Mouse (Mus musculus): ENCODE measurements at regions not wholly inside any gene's neighbourhood (a gene's known extent, or its start where the extent isn't known, plus 50 kb on each side); places are given as distances from the start of the nearest gene placed in this dataset.
"Not testable (repeated sequence)": the region's sequence is repeated elsewhere in the genome, so short reads cannot be mapped to it uniquely, and the experiment has no call there.

DNA sequence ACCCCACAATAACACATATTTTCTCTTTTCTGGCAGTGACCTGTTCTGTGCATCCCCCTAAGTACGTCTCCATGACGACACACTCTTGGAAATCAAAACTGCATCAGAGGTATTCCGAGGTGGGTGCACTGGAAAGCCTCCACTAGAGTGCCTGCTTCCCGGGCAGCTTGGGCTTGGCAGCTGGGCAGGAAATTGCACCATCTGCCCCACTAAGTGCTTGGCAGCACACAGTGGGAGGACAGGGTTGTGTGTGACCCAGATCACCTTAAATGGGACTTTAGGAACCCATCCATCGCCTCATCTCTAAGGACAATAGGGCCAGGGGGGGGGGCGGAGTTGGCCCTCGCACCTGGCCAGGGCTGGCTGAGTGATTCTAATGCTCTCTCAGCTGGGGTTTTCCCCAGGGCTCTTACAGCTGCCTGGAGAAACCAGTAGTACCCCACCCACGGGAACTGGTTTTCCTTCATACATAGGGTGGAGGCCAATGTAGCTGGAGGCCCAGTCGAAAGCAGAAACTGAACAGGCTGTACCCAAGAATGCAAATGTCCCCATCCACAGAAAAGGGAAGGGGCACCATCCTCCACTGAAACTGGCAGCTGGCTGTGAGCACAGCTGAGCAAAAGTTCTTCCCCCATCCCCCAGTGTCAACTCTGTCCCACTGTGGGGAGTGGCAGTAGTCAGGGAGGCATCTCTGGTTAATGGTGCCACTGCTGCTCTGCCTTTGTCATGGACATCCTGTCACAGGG is 75.7 kb downstream of the Cryaa start:
- Histone ChIP-seq H3K4me2 (replicated peaks) (no peak overlapping the region), H3K4me3 (no peak overlapping the region), H3K27ac (replicated peaks) (no peak overlapping the region), H3K9me3 (no peaks in the 10 kb centered on the region), H3K36me3 (no peaks in the 10 kb centered on the region), H3K9ac (replicated peaks) (no peak overlapping the region), H3K27me3 (no peaks in the 10 kb centered on the region), H3K4me1 (no peaks in the 10 kb centered on the region)
- WGBS: 73% methylated on average over 9 of the region's 9 CpGs
- ATAC-seq (ENCODE audit: low FRiP score, low read depth): no peak

DNA sequence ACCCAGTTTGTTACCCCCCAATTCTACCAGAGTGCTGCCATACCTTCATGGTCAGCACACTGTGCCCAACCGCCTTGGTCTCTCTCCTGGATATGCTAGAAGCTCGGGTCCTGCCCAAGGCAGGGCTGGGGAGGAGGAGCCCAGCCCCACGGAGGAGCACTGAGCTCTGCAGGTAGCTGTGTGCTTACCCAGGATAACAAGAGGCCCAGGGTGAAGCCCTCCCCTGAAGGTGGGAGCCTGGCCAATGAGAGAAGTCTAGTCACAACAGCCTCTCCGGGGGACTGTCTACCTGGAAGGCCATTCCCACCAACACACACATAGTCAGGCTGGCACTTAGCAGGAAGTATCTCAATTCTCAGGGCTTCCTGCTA is 76.2 kb downstream of the Cryaa start:
- H3K9me3 ChIP-seq: no peaks in the 10 kb centered on the region
- ATAC-seq (ENCODE audit: low FRiP score, low read depth): no peak
- no peaks in the 10 kb centered on the region for H3K4me1 ChIP-seq
- H3K9ac ChIP-seq (replicated peaks): no peak overlapping the region
- no peak overlapping the region for H3K4me3 ChIP-seq
- H3K4me2 ChIP-seq (replicated peaks): no peak overlapping the region
- no peaks in the 10 kb centered on the region for H3K27me3 ChIP-seq
- 50% methylated on average over 4 of the region's 4 CpGs for WGBS
- no peaks in the 10 kb centered on the region for H3K36me3 ChIP-seq
- H3K27ac ChIP-seq (replicated peaks): no peak overlapping the region

DNA sequence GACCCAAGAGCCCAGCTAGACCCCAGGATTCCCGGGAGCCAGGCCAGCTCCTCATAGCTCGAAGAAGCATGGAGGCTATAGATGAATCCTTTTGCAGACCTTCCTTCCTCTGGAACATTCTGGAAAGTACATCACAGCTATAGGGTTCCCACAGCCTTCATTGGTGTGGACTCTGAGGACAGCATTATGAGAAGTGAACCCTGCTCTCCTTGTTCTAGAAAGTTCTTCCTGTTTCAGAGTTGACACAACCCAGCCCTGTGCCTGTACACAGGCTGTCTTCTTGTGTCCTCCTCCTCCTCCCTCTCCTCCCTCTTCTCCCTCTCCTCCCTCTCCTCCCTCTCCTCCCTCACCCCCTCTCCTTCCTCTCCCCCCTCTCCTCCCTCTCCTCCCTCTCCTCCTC is 82.9 kb downstream of the Cryaa start:
- no peaks in the 10 kb centered on the region for H3K9me3 ChIP-seq
- no peaks in the 10 kb centered on the region for H3K36me3 ChIP-seq
- no peak overlapping the region for H3K9ac ChIP-seq (replicated peaks)
- H3K27me3 ChIP-seq: no peaks in the 10 kb centered on the region; the same call in 1 of the 2 replicates
- H3K27ac ChIP-seq (replicated peaks): no peak overlapping the region
- WGBS: 88% methylated on average over 2 of the region's 2 CpGs
- ATAC-seq (ENCODE audit: low FRiP score, low read depth): no peak
- H3K4me2 ChIP-seq (replicated peaks): no peak overlapping the region
- no peaks in the 10 kb centered on the region for H3K4me1 ChIP-seq
- no peak overlapping the region for H3K4me3 ChIP-seq

DNA sequence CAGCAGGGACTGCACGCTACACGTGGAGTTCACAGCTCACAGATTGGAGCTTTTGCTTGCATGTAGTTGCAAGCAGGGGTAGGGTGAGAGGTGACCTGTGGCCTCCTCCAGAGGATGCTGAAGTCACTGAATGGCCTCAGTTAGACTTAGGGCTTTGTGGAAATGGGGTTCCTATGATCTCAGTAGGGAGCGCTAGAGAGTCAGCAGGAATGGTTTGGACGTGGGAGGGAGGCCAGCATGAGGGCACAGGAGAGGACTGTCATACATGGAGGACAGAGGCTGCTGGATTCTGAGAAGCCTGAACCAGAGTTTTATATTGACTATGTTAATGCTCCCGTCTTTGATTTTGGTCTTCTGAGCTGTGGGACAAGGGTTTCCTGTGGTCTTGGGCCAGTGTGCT is 85.5 kb downstream of the Cryaa start:
- Histone ChIP-seq H3K4me3 (no peak overlapping the region), H3K27me3 (peaks cover 5% of the 10 kb centered on the region; the same call in 1 of the 2 replicates)

DNA sequence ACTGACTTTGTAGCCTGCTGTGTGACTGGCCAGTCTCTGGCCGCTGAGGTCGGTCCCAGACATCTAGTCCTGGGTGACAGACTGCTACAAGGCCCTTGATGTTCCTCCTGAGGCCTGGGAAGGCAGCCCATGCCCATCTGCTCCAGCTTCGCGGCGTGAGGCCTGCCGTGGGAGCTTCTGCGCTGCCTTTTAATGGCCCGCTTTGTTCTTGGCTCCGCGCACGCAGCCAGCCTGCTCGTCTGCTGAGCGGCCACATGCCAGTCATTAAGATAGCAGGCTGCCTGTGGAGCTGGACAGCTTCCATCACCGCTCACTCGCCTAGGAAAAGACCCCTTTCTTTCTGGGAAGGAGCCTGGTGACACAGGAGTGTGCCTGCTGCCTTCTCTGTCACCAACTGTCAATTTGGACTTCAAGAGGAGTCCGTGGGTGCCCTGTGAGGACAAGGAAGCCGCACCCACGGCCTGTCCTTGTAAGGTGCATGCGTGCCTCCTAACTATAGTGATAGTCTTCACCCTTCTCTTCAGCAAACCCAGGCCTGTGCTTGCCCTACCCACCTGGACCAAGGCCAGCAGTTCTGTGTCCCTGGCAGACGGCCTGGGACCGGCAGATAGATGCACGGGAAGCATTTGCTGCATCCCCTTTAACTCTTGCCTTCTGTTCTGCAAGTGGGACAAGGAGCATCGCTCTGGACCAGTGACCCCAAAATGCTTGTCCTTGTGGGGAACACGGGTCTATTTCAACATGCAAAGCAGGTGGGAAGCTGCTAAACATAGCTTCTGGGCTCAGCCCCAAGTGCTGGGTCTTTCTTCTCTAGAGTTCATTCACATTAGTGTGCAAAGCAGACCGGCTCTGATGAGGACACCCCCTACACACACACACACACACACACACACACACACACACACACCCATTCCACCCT is 88.6 kb downstream of the Sik1 start:
- no peak overlapping the region for H3K4me3 ChIP-seq
- peak; percentile 79 for ATAC-seq (ENCODE audit: low FRiP score, low read depth)
- no peaks in the 10 kb centered on the region for H3K36me3 ChIP-seq
- 34% methylated on average over 25 of the region's 25 CpGs for WGBS
- H3K4me1 ChIP-seq: peaks cover 13% of the 10 kb centered on the region
- H3K27me3 ChIP-seq: peaks cover 5% of the 10 kb centered on the region; the same call in 1 of the 2 replicates
- 0 out of 2 replicates have a peak overlapping the region, but pooled peaks have one; percentile 16 for H3K9ac ChIP-seq (replicated peaks)
- peaks cover 4% of the 10 kb centered on the region; the same call in 1 of the 2 replicates for H3K9me3 ChIP-seq
- peak overlapping the region; percentile 84 for H3K27ac ChIP-seq (replicated peaks)
- H3K4me2 ChIP-seq (replicated peaks): no peak overlapping the region

More for the DNA sequence above, 85.5 kb downstream of the Cryaa start:
- Histone ChIP-seq H3K4me2 (replicated peaks) (no peak overlapping the region), H3K9ac (replicated peaks) (no peak overlapping the region), H3K4me1 (peaks cover 13% of the 10 kb centered on the region), H3K9me3 (no peaks in the 10 kb centered on the region), H3K27ac (replicated peaks) (no peak overlapping the region), H3K36me3 (no peaks in the 10 kb centered on the region)
- no peak for ATAC-seq (ENCODE audit: low FRiP score, low read depth)
- 51% methylated on average over 5 of the region's 5 CpGs for WGBS

DNA sequence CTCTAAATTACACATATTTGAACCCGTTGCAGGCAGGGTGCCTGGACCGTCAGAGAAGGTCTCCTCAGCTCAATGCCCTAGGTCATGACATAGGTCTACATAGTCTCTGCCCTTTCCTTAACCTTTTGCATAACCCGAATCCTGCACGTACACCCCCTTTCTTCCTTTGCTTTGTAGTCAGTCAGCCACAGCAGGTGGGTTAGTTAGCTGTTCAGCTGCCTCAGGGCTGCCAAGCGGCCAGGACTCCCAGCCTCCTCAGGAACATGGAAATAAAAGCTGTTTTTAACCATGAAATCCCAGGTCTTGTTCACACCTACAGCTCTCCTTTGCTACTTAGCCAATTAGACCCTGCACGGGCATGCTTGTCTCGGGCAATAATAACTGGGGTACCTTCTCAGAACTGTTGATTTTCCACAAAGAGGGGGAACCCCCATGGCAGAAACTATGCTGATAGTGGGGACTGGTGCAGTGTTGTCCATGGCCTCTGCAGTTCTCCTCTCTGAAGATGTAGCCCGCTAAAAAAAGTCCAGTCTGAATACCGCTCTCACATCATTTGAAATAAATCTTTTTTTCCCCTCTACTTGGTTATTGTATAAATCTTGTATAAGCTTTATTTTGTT is 83.3 kb downstream of the Sik1 start:
- H3K9me3 ChIP-seq: peaks cover 4% of the 10 kb centered on the region; the same call in 1 of the 2 replicates
- peaks cover 5% of the 10 kb centered on the region; the same call in 1 of the 2 replicates for H3K27me3 ChIP-seq
- peaks cover 11% of the 10 kb centered on the region for H3K4me1 ChIP-seq
- WGBS: 57% methylated on average over 9 of the region's 9 CpGs
- H3K4me3 ChIP-seq: no peak overlapping the region
- no peak for ATAC-seq (ENCODE audit: low FRiP score, low read depth)
- no peak overlapping the region for H3K9ac ChIP-seq (replicated peaks)
- no peak overlapping the region for H3K27ac ChIP-seq (replicated peaks)
- H3K4me2 ChIP-seq (replicated peaks): no peak overlapping the region
- no peaks in the 10 kb centered on the region for H3K36me3 ChIP-seq

DNA sequence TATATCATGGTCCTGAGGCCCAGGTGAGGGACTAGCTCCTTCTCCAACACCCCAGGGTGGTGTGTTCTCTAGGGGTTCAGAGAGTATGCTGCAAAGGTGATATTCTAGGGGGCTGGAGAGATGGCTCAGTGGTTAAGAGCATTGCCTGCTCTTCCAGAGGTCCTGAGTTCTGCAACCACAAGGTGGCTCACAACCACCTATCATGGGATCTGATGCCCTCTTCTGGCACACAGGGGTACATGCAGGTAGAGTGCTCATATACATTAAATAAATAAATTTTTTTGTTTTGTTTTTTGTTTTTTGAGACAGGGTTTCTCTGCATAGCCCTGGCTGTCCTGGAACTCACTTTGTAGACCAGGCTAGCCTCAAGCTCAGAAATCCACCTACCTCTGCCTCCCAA is 81.7 kb downstream of the Sik1 start:
- not testable (repeated sequence) for ATAC-seq (ENCODE audit: low FRiP score, low read depth); H3K27ac ChIP-seq (replicated peaks); H3K4me2 ChIP-seq (replicated peaks); H3K9me3 ChIP-seq; H3K9ac ChIP-seq (replicated peaks); H3K4me3 ChIP-seq; H3K27me3 ChIP-seq; H3K36me3 ChIP-seq
- H3K4me1 ChIP-seq: peaks cover 13% of the 10 kb centered on the region

DNA sequence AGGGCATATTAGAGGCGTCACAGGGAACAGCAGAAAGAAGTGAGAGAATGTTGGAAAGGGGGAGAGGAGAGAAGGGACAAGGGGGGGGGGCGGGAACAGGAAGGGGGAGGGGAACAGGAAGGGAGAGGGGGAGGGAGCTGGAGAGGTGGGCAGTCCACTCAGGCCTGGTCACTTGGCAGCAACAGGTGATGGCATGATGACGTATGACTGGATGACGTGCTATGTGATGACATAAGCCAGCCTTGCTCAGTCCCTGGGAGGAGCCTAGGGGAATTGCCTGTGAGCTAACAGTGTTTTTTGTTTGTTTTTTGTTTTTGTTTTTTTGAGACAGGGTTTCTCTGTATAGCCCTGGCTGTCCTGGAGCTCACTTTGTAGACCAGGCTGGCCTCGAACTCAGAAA is 80.6 kb downstream of the Sik1 start:
- no peak overlapping the region for H3K4me3 ChIP-seq
- no peak overlapping the region for H3K4me2 ChIP-seq (replicated peaks)
- ATAC-seq (ENCODE audit: low FRiP score, low read depth): no peak
- 91% methylated on average over 5 of the region's 5 CpGs for WGBS
- H3K27ac ChIP-seq (replicated peaks): no peak overlapping the region
- no peaks in the 10 kb centered on the region; the same call in 1 of the 2 replicates for H3K27me3 ChIP-seq
- H3K9ac ChIP-seq (replicated peaks): no peak overlapping the region
- H3K9me3 ChIP-seq: peaks cover 4% of the 10 kb centered on the region; the same call in 1 of the 2 replicates
- no peaks in the 10 kb centered on the region for H3K36me3 ChIP-seq
- H3K4me1 ChIP-seq: peaks cover 13% of the 10 kb centered on the region

DNA sequence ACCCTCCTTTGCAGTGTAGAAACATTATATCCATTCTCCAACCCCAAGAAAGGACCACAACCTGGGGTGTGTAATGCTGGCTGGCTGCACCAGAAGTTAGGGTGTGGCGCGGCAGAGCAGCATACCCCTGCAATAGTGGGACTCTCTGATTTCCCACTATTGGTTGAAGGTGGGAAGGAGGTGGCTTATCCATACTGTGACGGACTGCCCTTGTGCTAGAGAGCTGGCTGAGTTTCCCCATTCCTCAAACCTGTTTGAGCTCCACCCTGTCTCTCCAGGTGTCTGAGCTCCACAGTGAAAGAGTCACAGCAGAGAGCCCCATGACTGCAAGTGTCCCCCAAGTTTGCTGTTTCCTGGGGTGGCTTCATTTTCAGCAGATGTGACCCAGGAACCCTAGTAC is 79.6 kb downstream of the Sik1 start:
- Histone ChIP-seq H3K27ac (replicated peaks) (no peak overlapping the region), H3K4me3 (no peak overlapping the region), H3K36me3 (no peaks in the 10 kb centered on the region), H3K27me3 (no peaks in the 10 kb centered on the region; the same call in 1 of the 2 replicates), H3K4me1 (peaks cover 13% of the 10 kb centered on the region), H3K9me3 (no peaks in the 10 kb centered on the region), H3K4me2 (replicated peaks) (no peak overlapping the region), H3K9ac (replicated peaks) (no peak overlapping the region)
- 89% methylated on average over 3 of the region's 3 CpGs for WGBS
- no peak for ATAC-seq (ENCODE audit: low FRiP score, low read depth)

DNA sequence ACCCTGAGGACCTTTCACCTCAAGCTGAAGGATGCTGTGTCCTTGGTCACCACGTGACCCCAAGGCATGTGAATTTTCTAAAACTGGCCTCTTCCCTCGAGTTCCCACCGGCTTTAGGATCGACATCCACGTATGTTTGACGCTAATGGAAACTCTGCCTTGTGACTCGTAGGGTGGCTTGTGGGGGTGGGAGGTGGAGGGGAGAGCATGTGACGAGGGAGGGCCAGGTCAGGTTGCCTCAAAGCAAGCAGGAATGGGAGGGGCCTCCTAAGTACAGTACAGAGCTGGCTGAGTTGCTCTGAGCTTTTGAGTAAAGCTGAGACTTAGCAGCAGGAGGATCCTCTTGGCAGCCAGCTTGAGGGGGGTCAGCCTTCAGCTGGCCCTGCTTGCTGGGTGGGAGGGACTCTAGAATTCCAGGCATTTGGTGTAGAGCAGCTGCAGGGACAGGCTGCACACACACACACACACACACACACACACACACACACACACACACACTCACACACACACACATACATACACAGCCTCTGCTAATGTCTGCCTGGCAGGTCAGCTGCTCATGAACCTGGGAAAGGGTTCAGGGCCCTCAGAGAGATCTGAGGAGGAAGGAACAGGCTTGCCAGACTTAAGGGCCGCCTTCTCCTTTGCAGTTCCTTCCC is 78.5 kb downstream of the Sik1 start:
- Histone ChIP-seq H3K4me1 (peaks cover 13% of the 10 kb centered on the region), H3K9me3 (no peaks in the 10 kb centered on the region), H3K27me3 (no peaks in the 10 kb centered on the region; the same call in 1 of the 2 replicates), H3K36me3 (no peaks in the 10 kb centered on the region), H3K27ac (replicated peaks) (peak overlapping the region; percentile 25; the same call in 1 of the 2 replicates), H3K9ac (replicated peaks) (no peak overlapping the region), H3K4me2 (replicated peaks) (no peak overlapping the region), H3K4me3 (no peak overlapping the region)
- 58% methylated on average over 9 of the region's 9 CpGs for WGBS
- ATAC-seq (ENCODE audit: low FRiP score, low read depth): no peak

DNA sequence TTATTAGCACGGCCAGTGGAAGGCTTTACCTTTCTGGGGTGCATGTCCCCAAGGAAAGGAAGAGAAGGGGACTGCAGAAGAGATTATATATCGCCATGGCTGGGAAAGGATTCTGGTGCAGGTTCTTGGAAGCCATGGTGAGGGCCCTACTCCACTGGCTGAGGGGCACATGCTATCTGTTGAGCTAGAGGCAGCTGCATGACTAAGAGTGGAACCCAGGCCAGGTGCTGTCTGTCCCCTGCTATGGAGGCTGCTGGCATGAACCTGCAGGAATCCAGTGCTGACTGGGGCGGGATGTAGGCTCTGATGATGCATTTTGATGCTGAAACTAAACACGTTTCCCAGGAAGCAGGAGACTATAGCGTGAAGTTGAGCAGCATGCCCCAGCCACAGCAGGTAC is 77.9 kb downstream of the Sik1 start:
- ATAC-seq (ENCODE audit: low FRiP score, low read depth): no peak
- H3K9ac ChIP-seq (replicated peaks): no peak overlapping the region
- no peak overlapping the region for H3K4me2 ChIP-seq (replicated peaks)
- no peaks in the 10 kb centered on the region; the same call in 1 of the 2 replicates for H3K27me3 ChIP-seq
- H3K36me3 ChIP-seq: no peaks in the 10 kb centered on the region
- WGBS: 70% methylated on average over 5 of the region's 5 CpGs
- 0 out of 2 replicates have a peak overlapping the region, but pooled peaks have one; percentile 25 for H3K27ac ChIP-seq (replicated peaks)
- no peaks in the 10 kb centered on the region for H3K9me3 ChIP-seq
- H3K4me3 ChIP-seq: no peak overlapping the region
- H3K4me1 ChIP-seq: peaks cover 13% of the 10 kb centered on the region

Data from midbrain, embryonic 12.5 days (tissue).